Mouse (Mus musculus) effector memory CD4-positive, alpha-beta T cell, adult 7 months (primary cell): ENCODE data around the gene Atp7a. TPM values are rescaled to one million over a fixed set of nuclear protein-coding genes. Genes with fewer than 3 reads are reported as not detected.

Source experiments
- polyA plus RNA-seq: library from polyadenylated mRNA; unstranded; fragments of 100-300 nt; shearing (Covaris generic); gene quantifications from one replicate; pipeline ENCODE4 v1.2.1, GENCODE M21; 2017

The Atp7a gene
- 11.0 TPM for polyA plus RNA-seq

DNA sequence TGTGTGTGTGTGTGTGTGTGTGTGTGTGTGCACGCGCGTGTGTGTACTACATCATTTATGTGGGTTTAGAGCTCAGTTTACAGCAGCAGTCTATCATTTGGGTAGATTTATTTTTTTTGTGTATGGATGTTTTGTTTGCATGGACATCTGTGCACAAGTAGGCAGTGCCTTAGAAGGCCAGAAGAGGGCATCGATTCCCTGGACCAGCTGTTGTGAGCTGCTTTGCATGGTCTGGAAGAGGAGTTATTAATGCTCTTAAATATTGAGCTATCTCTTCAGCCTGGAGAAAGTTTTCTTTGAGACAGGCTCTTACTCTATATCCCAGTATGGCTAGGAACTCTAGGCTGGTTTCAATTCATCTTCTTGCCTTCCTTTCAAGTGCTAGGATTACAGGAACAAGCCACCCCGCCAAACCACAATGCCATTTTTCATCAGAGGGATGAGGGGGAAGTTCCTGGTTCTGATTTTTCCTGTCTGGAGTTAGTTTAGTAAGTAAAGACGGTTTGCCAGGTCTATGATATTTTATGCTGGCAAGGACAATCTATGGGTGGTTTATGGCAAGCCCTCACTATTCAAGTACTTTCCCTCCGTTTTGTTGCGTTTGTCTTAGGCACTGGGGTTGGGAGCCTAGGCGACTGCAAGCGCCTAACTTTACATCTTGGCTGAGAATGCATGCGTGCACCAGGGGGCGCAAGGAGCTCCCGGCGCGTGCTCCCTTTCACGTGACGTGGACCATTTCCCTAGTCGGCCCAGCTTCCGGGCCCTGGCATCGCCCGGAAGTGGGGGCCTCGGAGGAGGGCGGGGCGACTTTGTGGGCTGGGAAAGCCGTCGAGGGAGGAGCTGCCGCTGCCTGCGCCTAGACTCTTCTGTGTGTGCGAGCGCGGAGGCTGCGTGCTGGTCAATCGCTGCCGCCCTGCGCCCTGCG lies at the start of gene Atp7a:
Atp7a (plus strand) TSS at position 859 of the 925 bp plus-strand sequence.

DNA sequence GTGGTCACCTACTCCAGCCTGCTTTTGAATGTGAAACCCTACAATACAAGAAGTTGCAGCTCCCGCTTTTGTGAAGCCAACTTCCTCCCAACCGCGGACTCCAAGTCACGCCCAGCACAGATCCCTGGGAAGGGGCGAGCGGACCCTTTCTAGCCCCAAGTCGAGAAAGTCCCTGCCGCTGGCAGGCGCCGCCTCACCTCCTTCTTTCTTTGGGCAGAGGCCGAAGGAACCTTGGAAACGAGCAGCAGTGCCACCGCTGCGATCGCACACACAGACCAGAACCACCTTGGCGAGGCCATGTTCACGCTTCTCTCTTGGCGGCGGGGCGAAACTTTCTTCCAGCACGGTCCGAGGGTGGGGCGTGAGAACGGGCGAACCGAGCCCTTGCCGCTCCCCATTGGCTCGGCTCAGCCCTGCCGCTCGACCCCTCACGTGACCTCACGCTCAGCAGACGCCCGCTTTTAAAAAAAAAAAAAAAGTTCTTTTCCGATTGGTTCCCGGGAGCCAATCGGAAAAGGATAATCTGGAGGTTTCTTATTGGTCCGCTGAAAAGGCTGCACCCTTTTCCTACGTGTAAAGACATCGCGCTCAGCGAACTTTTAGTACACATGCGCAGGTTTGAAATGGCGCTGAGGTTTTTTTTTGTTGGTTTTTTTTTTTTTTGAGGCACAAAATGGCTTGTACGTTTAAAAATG lies 15.5 kb upstream of the Atp7a start, which contains the start of gene Magt1:
Magt1 (minus strand) TSS at position 442 of the 695 bp plus-strand sequence.

DNA sequence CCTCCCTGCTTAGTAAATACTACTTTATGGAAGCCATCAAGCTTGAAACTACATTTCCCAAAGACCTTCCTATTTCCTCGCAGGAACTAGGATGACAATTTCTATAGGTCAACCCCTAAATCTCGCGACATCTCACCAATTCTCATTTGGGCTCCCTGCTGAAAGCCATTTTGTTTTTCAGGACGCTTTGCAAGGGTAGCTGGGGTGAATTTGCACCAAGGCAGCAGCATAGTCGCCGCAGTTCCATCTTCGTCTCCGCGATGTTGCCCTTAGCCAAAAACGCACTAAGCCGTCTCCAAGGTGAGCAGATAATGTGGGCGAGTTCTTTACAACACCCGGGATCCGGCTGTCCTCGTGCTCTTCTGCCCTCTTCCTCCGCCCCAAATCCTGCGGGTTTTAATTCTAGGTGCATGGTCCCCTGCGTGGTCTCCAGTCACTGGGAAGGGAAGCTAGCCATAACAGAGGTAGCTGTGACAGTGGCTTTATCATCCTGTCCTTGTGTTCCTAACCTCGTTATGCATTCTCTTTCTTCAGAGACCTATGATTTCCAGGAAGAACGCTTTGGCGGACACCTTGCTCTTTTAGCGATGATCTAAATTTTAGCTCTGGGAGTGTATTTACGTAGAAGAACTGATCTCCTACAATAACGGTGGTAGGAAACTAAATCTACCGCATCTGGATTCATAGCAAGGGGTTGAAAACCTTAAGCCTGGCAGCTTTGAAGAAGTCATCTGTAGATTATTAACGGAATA lies 11.3 kb upstream of the Atp7a start, which contains the start of gene Cox7b:
Cox7b (plus strand) TSS at position 130 of the 752 bp plus-strand sequence.

DNA sequence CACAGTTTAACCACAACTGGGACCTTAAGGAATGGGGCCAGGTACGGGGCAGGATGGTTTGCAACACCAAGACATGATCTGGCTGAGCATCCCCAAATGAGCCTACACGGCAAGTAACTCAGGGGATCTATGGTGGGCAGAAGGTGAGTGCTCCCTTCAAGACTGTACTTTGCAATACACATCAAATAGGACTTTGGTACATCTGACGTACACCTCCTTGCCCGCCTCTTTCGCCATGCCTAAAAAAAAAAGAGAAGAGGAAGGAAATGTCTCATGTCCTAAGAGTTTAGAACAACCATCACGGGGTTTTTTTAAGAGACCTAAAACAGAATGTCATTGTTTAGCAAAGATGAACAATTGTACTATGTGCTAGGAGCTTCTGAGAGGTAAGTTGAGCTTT lies 115.9 kb downstream of the Atp7a start, which contains the start of gene Tlr13:
Tlr13 (plus strand) TSS at position 269 of the 400 bp plus-strand sequence.

Other genes with a start within 250 kb of the Atp7a start
- 168 TPM for gene Atrx, start 97.9 kb upstream of the Atp7a start, polyA plus RNA-seq
- 31.6 TPM for gene Magt1, start 15.4 kb upstream of the Atp7a start, polyA plus RNA-seq
- 192 TPM for gene Cox7b, start 11.6 kb upstream of the Atp7a start, polyA plus RNA-seq
- not detected for gene Tlr13, start 115.9 kb downstream of the Atp7a start, polyA plus RNA-seq
- 113 TPM for gene Pgk1, start 159.8 kb downstream of the Atp7a start, polyA plus RNA-seq
- gene Taf9b, start 193.9 kb downstream of the Atp7a start, polyA plus RNA-seq: 22.1 TPM
- not detected for gene Fnd3c2, start 228.1 kb downstream of the Atp7a start, polyA plus RNA-seq